Mouse (Mus musculus) cortical plate, adult 2 months (tissue): Measurements from ENCODE around the gene Pakap.

ENCODE experiments used
- CTCF ChIP-seq: fragments of 200-500 bp; IDR thresholded peaks from 2 replicates; pipeline ENCODE4 v1.5.1; 2011; ENCODE audit warnings: mild to moderate bottlenecking, control low read depth, low read length; ENCODE audit not compliant: insufficient read depth; ENCODE audit errors: extremely low read depth
- POLR2A ChIP-seq: fragments of 200-500 bp; IDR thresholded peaks from 2 replicates; pipeline ENCODE4 v1.6.1; 2011; ENCODE audit warnings: mild to moderate bottlenecking, low read length, control low read depth; ENCODE audit not compliant: insufficient read depth; ENCODE audit errors: extremely low read depth

DNA sequence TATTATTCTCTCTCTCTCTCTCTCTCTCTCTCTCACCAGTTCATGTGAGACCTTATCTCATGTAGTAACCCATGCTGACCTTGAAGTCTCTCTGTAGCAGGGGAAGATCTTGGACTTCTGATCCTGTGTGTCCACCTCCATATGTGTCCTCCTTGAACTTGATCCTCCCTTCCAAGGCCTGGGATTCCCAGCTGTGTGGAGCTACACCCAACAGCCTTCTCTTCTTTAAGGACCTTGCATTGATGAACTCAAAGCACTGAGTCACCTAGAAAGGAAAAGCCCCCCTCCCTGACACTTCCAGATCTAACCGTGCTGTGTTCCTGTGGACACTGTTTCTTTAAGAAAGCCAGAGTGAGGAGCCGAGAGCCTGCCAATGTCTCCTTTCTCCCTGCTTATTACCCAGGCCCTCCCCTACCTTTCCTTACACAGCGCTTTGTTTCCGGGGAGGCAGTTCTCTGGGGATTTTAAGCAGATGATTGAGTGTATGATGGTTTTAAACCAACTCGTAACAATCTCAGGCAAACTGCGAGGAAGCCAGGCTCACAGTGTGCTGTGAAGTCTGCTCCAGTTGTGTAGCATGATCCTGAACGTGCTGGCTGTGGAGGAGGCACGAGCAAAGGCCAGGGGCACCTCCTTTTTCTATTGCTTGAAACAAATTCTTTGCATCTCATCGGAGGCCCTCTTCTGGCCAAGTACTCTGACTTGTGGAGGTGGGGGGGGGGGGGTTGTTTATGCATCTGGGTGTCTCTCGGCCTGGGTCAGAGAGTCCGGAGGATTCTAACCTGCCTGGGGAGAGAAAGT is 253.8 kb downstream of the Pakap start:
- no peak for TF ChIP-seq CTCF
- no peak for TF ChIP-seq POLR2A
